Mouse (Mus musculus): ENCODE data around the gene Galc.

GRCm38 (mm10) chr12:98249671-98250070 is 9.6 kb downstream of the Galc start:
- TF ChIP-seq POLR2A (IDR thresholded peaks at IDR 0.05; ENCODE audit: control insufficient read depth in 1 of 2, insufficient read depth in 1 of 2, low read depth in 1 of 2, low read length in 2 of 2, poor library complexity in 1 of 2) (no peak), SMC3 (IDR thresholded peaks at IDR 0.05; ENCODE audit: low read depth, low read length) (no peak)

Data from MEL (cell line).